8 mouse cellular contexts compared by ENCODE assay signal in genomic region chr17:83215529-83216244, GRCm38 (mm10). TPM values are rescaled to one million over a fixed set of nuclear protein-coding genes. Genes with fewer than 3 reads are reported as not detected.
DNase-seq lines count a peak whose midpoint lies in the region; ATAC-seq and TF ChIP-seq lines count a peak whose summit lies in the region.

No protein-coding gene starts in this region.

- WGBS in cerebellum, adult 2 months: 2% methylated on average over 73 of the region's 80 CpGs
- WGBS in heart, embryonic 12.5 days: 1% methylated on average over 71 of the region's 80 CpGs
- WGBS in stomach, embryonic 16.5 days: under 1% methylated on average over 67 of the region's 80 CpGs

- H3K9me3 ChIP-seq in heart, embryonic 12.5 days (replicated peaks): no peaks in the 10 kb centered on the region
- H3K9me3 ChIP-seq in stomach, embryonic 16.5 days (replicated peaks; ENCODE audit: control insufficient read depth, low read length): no peaks in the 10 kb centered on the region

- H3K4me1 ChIP-seq in cerebellum, adult 2 months (ENCODE audit: control insufficient read depth, insufficient read depth, low read length): no peaks in the 10 kb centered on the region
- peaks cover 58% of the 10 kb centered on the region for H3K4me1 ChIP-seq in heart, embryonic 12.5 days (replicated peaks)
- H3K4me1 ChIP-seq in stomach, embryonic 16.5 days (ENCODE audit: control insufficient read depth, insufficient read depth, low read length): peaks cover 45% of the 10 kb centered on the region

- peak overlapping the region; percentile 100 for H3K9ac ChIP-seq in heart, embryonic 12.5 days
- H3K9ac ChIP-seq in stomach, embryonic 16.5 days (ENCODE audit: low read length): peak overlapping the region; percentile 98

- H3K4me2 ChIP-seq in heart, embryonic 12.5 days: peak overlapping the region; percentile 93
- peak overlapping the region; percentile 89 for H3K4me2 ChIP-seq in stomach, embryonic 16.5 days (ENCODE audit: low read depth, low read length)

- no peak for TF ChIP-seq CTCF in cerebellum, adult 2 months (IDR thresholded peaks at IDR 0.05; ENCODE audit: borderline replicate concordance, insufficient read depth, low read depth, low read length)

- peak; percentile 3; the same call in 1 of the 2 replicates for ATAC-seq in heart, embryonic 12.5 days (ENCODE audit: insufficient number of reproducible peaks, low FRiP score)
- ATAC-seq in stomach, embryonic 16.5 days (ENCODE audit: insufficient read depth, low FRiP score): peak; percentile 2; the same call in 1 of the 2 replicates

- TF ChIP-seq POLR2A in cerebellum, adult 2 months (IDR thresholded peaks at IDR 0.05; ENCODE audit: borderline replicate concordance, insufficient read depth, low read length): no peak

- DNase-seq in adrenal gland, adult (ENCODE audit: inconsistent age in 2 of 2, low spot score in 1 of 2): peak; percentile 56 to 83
- no peak for DNase-seq in adrenal gland, adult 8-10 months
- peak; percentile 5 to 18 for DNase-seq in B cell, adult 2 months
- peak; percentile 26 to 40 for DNase-seq in cerebellum, adult 2 months
- peak; percentile 54 to 72 for DNase-seq in kidney, postnatal 4 days
- peak; percentile 48 for DNase-seq in mesoderm, embryonic 11.5 days (ENCODE audit: low read depth, low spot score)

- peaks cover 4% of the 10 kb centered on the region; the same call in 1 of the 2 replicates for H3K27me3 ChIP-seq in cerebellum, adult 2 months (ENCODE audit: control insufficient read depth, insufficient read depth, low read length)
- H3K27me3 ChIP-seq in heart, embryonic 12.5 days (replicated peaks): no peaks in the 10 kb centered on the region
- H3K27me3 ChIP-seq in stomach, embryonic 16.5 days (ENCODE audit: control insufficient read depth, insufficient read depth, low read length): no peaks in the 10 kb centered on the region

- H3K27ac ChIP-seq in cerebellum, adult 2 months (ENCODE audit: insufficient read depth, low read length): no peak overlapping the region
- H3K27ac ChIP-seq in heart, embryonic 12.5 days (ENCODE audit: poor library complexity, severe bottlenecking): peak overlapping the region; percentile 99
- peak overlapping the region; percentile 80 for H3K27ac ChIP-seq in stomach, embryonic 16.5 days (ENCODE audit: low read length)

- H3K36me3 ChIP-seq in heart, embryonic 12.5 days: peaks cover 3% of the 10 kb centered on the region; the same call in 1 of the 2 replicates
- no peaks in the 10 kb centered on the region for H3K36me3 ChIP-seq in stomach, embryonic 16.5 days (ENCODE audit: control insufficient read depth, insufficient read depth, low read length)

- peak overlapping the region; percentile 59 for H3K4me3 ChIP-seq in cerebellum, adult 2 months (replicated peaks; ENCODE audit: insufficient read depth, low read depth, low read length)
- peak overlapping the region; percentile 97 for H3K4me3 ChIP-seq in heart, embryonic 12.5 days
- H3K4me3 ChIP-seq in stomach, embryonic 16.5 days (replicated peaks; ENCODE audit: low read length): peak overlapping the region; percentile 84

RNA-seq across cellular contexts. Expression of gene Pkdcc, which starts 0.6 kb away (rescaled TPM):
- 100 to 1,000 TPM in 2 of 4 experiments, 10 to 100 TPM in 2; 43.0 to 255 (median 85.3) TPM for total RNA-seq in adrenal gland, adult 8-10 months (2022)
- 9.0 and 11.6 TPM in 2 replicates for polyA plus RNA-seq in cerebellum, adult 2 months (2012; rRNA removed)
- 13.5 and 13.9 TPM in 2 replicates for polyA plus RNA-seq in heart, embryonic 12.5 days (2016; fragmentation: Nextera tagmentation; extraction: Ambion mirVana)
- 16.2 and 16.4 TPM in 2 replicates for polyA plus RNA-seq in stomach, embryonic 16.5 days (2015; fragmentation: Nextera tagmentation; extraction: Ambion mirVana)
